Mouse (Mus musculus): Measurements from ENCODE around the gene Ifitm5.
"Not testable (repeated sequence)": the region's sequence is repeated elsewhere in the genome, so short reads cannot be mapped to it uniquely, and the experiment has no call there.

Gene Ifitm5

DNA sequence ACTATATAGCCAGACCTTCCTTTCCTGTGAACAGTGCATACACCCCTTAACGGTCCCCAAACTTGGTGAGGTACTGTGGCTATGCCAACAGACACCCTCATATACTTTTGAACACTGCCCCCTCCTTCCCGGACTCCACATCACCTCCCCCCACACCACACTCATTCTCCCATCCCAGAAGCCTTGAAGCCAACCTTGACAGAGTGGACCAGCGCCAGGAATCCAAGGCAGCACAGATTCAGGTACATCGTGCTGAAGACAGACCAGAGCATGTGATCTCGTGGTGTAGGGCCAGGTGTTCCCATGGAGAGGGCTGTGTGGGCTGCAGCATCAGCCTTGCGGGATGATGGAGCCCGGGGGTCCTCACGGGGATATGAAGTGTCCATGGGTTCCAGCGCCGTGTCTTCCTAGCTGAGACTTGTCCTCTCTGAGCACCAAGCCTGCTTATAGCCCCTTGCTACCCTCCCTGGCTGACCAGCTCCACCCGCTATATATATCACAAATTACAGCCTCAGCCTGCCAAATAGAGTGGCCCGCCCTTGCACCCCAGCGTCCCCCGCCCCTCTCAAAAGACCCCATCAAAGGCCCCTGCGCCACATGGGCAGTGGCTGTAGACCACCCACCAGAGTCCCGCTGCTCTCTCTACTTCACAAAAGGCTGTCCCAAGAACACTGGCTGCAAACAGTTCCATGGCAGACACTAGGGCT, at the start of gene Ifitm5:
TSS of gene Ifitm5 (minus strand) at position 468 of the 707 bp plus-strand sequence.
- no peak for DNase-seq (ENCODE audit: low spot score in 2 of 2)

- no peak for DNase-seq (ENCODE audit: low spot score in 2 of 2)
Measured at GRCm38 (mm10) chr7:140998853-140999700, 49.0 kb upstream of the Ifitm5 start.

DNA sequence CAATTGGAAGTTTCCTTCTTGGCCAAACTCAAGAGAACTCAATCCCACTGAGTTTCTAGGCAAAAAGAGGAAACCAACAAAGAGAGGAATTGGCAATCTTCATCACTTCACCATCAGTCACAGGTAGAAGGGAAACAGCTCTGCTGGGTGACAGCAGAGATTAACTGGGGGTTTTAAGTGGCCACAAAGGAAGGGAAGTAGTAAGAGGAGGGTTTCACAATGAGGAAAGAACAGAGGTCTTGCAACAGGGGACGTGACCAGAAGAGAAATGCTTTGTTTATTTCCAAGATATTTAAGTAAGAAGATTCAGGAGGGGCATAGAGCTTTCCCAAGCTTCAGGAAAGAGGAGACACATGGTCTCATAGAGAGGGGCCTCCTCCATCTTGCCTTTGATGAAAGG, 47.7 kb upstream of the Ifitm5 start:
- DNase-seq (ENCODE audit: low spot score in 2 of 2) = no peak

- DNase-seq (ENCODE audit: low spot score in 2 of 2) = no peak
Measured at GRCm38 (mm10) chr7:140991117-140991689, 41.1 kb upstream of the Ifitm5 start.

DNA sequence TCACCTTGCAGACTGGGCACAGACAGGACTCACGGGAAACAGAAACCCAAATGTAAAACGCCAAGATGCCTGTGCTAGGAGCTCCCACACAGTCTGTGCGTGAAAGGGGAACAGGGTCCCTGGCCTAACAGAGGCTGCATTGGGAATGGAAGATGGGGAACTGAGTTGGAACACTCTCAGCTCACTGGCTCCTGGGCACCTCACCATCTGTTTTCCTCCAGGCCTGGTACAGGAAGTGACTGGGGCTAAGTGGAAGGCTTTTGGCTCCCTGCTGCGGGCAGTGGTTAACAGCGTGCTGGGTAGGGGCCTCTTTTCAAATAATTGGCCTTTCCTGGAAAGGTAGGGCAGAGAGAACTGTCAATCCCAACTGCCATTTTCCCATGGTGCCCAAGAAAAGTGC, 40.5 kb upstream of the Ifitm5 start:
- no peak for DNase-seq (ENCODE audit: low spot score in 2 of 2)

DNA sequence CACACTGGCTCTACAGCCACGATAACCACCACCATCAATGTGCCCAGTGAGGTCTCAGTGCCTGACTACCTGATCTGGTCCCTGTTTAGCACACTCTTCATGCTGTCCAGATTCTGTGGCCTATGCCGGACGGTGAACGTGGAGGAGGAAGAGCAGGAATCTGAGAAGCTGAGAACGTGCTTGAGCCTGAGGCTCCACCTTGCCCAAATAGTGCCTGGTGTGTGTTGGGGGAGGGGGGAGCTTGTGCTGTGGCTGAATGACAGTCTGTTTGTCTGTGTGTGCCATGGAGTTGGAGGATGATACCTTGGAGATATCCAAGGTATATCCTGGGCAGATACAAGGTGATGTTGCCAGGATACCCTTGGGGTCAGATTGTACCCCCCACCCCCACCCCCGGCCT, 40.1 kb upstream of the Ifitm5 start:
- no peak for DNase-seq (ENCODE audit: low spot score in 2 of 2)

DNA sequence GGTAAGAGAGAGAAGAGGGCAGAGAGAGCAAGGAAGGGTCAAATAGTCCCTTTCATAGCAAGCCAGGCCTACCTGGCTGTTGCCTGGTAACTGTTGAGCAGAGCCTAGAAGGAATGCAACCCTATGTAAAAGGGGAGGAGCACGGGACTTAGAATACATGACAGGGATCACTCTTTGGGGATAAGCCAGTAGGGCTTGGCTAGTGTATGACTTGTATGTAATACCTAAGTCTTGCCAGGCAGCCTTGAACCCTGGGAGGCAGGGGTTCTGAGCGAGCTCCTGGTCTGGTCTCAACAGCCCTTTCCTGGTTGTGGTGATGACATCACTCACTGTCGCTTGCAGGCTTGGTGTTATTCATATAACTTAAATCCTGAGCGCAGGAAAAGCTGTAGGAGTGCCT, 38.9 kb upstream of the Ifitm5 start:
- DNase-seq (ENCODE audit: low spot score in 2 of 2) = no peak

DNA sequence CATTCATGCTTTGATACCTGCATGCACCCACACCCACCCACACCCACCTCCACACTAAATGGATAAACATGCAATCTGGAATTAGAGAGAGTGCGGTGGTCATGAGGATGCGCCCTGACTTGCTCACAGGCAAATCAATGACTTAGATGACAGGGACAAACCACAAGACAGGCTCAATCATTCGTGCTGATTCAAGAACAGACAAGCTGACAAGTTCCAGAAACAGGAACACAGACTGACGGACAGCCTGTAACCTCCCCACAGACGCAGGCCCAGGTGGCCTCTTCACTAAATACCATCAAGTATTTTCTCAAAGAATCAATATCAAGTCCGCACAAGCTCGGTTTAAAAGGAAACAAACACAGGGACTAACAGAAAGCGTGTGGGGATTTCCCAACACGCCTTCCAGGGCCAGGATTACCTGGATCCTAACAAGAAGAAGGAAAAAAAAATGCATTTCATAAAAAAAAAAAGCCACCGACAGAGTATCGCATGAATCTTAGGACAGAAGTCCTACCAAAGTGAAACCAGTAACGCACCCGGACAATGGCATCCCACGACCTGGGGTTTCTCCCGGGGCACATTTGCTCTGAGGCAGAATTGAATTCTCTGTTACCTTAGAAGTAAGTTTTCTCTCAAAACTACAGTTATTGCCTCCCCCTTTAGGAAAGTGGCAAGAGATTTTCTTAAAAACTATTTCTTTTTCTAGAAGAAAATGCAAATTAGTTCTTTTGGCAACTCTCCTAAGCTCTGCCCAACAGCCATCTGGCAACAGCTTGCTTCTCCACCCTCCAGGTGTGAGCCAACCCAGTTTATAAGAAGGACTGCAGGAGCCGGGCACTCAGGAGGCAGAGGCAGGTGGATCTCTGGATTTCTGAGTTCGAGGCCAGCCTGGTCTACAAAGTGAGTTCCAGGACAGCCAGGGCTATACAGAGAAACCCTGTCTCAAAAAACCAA, 37.4 kb upstream of the Ifitm5 start:
- no peak for DNase-seq (ENCODE audit: low spot score in 2 of 2)

DNA sequence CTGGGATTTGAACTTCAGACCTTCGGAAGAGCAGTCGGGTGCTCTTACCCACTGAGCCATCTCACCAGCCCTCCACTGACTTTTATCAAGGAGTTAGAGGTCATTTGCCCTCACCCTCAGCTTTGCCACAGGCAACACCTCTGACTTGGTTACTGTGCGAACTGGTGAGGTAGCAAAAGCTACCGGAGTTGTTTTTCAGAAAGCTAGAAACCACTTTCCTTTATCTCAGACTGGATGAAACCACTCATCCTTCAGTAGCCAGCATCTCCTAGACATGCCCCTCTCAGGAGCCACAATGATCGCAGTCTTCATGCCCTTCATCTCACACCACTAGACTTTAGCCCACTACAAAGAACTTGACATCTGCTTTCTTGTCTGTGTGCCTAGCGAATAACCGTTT, 32.9 kb upstream of the Ifitm5 start:
- DNase-seq (ENCODE audit: low spot score in 2 of 2) = no peak

- DNase-seq (ENCODE audit: low spot score in 2 of 2) = no peak
Measured at GRCm38 (mm10) chr7:140981704-140982103, 31.6 kb upstream of the Ifitm5 start.

GRCm38 (mm10) chr7:140976720-140977119, 26.6 kb upstream of the Ifitm5 start:
- not testable (repeated sequence) for DNase-seq (ENCODE audit: low spot score in 2 of 2)

DNA sequence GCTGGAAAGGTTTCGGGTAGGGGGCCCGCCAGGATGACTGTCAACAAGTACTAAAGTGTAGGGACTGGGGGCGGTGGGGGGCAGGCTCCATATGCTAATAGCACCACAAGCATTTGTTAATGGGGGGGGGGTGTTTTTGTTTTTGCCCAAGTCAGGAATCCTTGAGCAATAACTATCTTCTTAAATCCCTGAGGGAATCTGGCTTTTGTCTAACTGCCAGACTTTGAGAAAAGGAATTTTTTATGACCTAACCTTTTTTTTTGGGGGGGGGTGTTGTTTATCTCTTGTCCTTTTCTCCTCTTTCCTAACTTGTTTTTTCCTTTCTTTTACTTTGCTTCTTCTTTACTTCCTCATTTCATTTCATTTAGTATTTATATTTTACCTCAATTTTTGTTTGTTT, 25.4 kb upstream of the Ifitm5 start:
- DNase-seq (ENCODE audit: low spot score in 2 of 2) = no peak

DNA sequence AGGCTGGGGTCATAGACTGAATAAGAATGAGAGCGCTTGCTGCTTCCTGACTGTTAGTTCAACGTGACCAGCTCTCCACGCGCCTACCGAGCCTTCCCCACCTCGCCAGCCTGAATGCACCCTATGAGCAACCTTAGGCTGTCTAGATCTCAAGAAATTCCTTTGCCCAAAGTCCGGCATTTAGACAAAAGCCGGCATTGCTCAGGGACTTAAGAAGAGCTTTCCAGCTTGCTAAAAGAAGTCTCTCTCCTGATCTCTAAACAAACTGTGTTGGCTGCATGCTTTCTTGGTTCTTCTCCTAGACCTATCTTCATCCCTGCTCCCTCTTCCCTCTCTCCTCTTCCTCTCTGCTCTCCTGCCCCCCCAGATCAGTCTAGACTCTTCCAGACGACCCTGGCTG, 24.8 kb upstream of the Ifitm5 start:
- no peak for DNase-seq (ENCODE audit: low spot score in 2 of 2)

- no peak for DNase-seq (ENCODE audit: low spot score in 2 of 2)
Measured at GRCm38 (mm10) chr7:140973396-140974165, 23.5 kb upstream of the Ifitm5 start.

DNA sequence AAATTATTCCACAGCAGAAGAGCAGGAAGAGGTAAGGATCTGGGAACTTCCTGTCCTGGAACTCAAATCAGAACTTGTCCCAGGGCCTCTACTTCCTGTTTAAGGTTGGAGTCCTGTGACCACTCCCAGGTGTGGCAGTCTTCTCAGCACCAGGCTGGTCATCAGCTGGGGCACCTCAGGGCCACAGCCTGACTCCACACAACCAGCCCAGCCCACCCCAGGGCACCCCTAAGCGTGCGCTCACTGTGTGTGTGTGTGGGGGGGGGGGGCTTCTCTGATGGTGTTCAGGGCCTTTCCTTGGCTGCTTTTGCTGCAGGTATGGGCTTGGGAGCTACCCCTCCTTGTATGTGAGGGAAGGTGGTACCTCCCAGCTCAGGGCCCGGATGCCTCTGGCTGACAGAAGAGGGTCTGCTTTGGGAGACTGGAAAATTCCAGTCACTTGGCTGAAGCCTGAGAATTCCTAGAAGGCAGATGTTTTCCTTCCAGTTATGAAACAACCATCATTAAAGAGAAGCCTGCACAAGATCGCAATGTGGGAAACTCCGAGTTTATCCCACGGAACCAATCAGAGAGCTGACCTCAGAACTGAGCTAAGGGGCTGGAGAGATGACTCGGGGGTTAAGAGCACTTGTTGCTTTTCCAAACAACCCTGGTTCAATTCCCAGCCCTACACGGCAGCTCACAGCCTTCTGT, 21.5 kb upstream of the Ifitm5 start:
- no peak for DNase-seq (ENCODE audit: low spot score in 2 of 2)

GRCm38 (mm10) chr7:140970931-140971330, 20.8 kb upstream of the Ifitm5 start:
- no peak for DNase-seq (ENCODE audit: low spot score in 2 of 2)

- DNase-seq (ENCODE audit: low spot score in 2 of 2) = not testable (repeated sequence)
Measured at GRCm38 (mm10) chr7:140968710-140969109, 18.6 kb upstream of the Ifitm5 start.

DNA sequence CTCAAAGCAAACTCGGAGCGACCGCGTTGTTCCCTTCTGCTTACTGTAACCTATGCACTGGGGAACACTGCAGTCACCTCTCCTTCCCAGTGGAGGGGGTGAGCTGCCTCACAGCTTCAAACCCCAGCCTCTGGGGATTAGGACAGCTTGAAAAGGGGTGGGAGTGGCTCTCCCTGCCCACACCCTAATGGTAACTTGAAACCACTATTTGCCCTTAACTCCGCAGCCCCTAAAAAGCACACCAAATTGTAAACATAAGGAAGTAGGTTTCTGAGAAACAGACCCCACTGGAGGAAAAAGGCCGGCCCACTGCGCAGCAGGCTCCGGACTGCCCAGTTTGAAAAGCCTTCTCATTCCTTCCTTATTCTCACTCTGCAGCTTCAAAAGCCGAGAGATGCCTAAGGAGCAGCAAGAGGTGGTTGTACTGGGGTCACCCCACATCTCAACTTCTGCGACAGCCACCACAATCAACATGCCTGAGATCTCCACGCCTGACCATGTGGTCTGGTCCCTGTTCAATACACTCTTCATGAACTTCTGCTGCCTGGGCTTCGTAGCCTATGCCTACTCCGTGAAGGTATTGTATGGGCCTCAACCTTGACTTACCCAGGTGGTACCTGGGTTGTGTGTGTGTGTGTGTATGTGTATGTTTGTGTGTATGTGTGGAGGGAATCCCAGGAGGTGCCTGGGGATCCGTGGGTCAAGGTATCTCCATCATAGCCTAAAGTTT, 17.9 kb upstream of the Ifitm5 start:
- no peak for DNase-seq (ENCODE audit: low spot score in 2 of 2)

DNA sequence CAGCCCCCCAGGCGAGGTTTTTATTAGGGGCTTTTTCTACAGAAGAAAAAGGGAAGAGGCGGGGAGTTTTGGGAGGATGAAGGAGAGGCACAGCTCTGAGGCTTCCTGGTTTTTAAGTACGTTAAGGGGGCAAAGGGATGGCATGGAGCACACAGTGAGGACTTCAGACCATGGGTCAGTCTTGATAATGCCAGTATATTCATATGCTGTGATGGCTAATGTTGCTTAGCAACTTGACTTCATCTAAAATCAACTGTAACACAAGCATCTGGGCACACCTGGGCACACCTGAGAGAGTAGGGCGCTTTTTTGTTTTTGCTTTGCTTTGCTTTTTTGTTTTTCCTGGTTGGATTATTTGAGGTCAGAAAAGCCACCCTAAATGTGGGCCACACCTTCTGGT, 16.8 kb upstream of the Ifitm5 start, which contains the start of gene Ifitm1:
TSS of gene Ifitm1 (plus strand) at position 301 of the 400 bp plus-strand sequence.
- no peak for DNase-seq (ENCODE audit: low spot score in 2 of 2)
